Mouse (Mus musculus) stomach, postnatal 0 days (tissue): ENCODE measurements around the gene Cerk. TPM values are rescaled to one million over a fixed set of nuclear protein-coding genes. Genes with fewer than 3 reads are reported as not detected.

Experiments
- ATAC-seq: fragments of 200-750 bp; cut with Nextera tagmentation; 2 replicates; pipeline ENCODE4 v1.8.0; 2017; ENCODE audit not compliant: low FRiP score, low TSS enrichment
- DNase-seq: peaks from one replicate; pipeline ENCODE4 v3.0.0-alpha.2; 2016; ENCODE audit warnings: low spot score
- H3K27ac ChIP-seq: fragments of 300-500 bp; sonication (generic); replicated peaks from 2 replicates; pipeline ENCODE4 v1.5.1; 2014; ENCODE audit warnings: mild to moderate bottlenecking, control low read depth
- H3K27me3 ChIP-seq: fragments of 300-500 bp; sonication (generic); 2 replicates; pipeline ENCODE4 v1.6.1; 2014; ENCODE audit warnings: low read length; ENCODE audit not compliant: control insufficient read depth, insufficient read depth
- H3K36me3 ChIP-seq: fragments of 300-500 bp; sonication (generic); 2 replicates; pipeline ENCODE4 v1.6.1; 2014; ENCODE audit warnings: low read length, mixed read lengths; ENCODE audit not compliant: control insufficient read depth, insufficient read depth
- H3K4me1 ChIP-seq: fragments of 300-500 bp; sonication (generic); replicated peaks from 2 replicates; pipeline ENCODE4 v1.6.1; 2014; ENCODE audit warnings: antibody characterized with exemption; ENCODE audit not compliant: control insufficient read depth, insufficient read depth
- H3K4me2 ChIP-seq: fragments of 300-500 bp; sonication (generic); replicated peaks from 2 replicates; pipeline ENCODE4 v1.6.1; 2014; ENCODE audit warnings: low read depth, mild to moderate bottlenecking, control low read depth, moderate library complexity
- H3K4me3 ChIP-seq: fragments of 300-500 bp; sonication (generic); 2 replicates; pipeline ENCODE4 v1.5.1; 2014; ENCODE audit warnings: low read depth, low read length, control low read depth
- H3K9ac ChIP-seq: fragments of 300-500 bp; sonication (generic); 2 replicates; pipeline ENCODE4 v1.6.1; 2014; ENCODE audit warnings: mild to moderate bottlenecking, low read length, control low read depth, mixed read lengths
- H3K9me3 ChIP-seq: fragments of 300-500 bp; sonication (generic); 2 replicates; pipeline ENCODE4 v1.6.1; 2016; ENCODE audit warnings: low read length; ENCODE audit not compliant: control insufficient read depth
- CTCF ChIP-seq: IDR thresholded peaks from 2 replicates; pipeline ENCODE4 v1.5.1; 2016; ENCODE audit warnings: antibody characterized with exemption, low read depth, mild to moderate bottlenecking, moderate library complexity
- EP300 ChIP-seq: optimal IDR thresholded peaks from 2 replicates; pipeline ENCODE3; 2016; ENCODE audit warnings: antibody characterized with exemption
- WGBS: fragments of 180-500 bp; shearing (Covaris S2); extraction: QIAGEN DNeasy Blood & Tissue Kit; methylation state at CpG from one replicate; pipeline ENCODE4 v1.1.7; 2014; 5-methylcytosine and 5-hydroxymethylcytosine counted together
- polyA plus RNA-seq: library from polyadenylated mRNA; unstranded; fragments of >200 nt; fragmentation: Nextera tagmentation; extraction: Ambion mirVana; gene quantifications from 2 replicates; pipeline ENCODE4 v1.2.1, GENCODE M21; 2015

Gene Cerk
- polyA plus RNA-seq, 1 experiment from 2014 or later, result 4.6 TPM

GRCm38 (mm10) chr15:86168941-86169816, 16.8 kb downstream of the Cerk start:
- TF ChIP-seq EP300, result no peak
- TF ChIP-seq CTCF, result no peak
- Histone ChIP-seq H3K4me2 (no peak overlapping the region), H3K4me1 (peaks cover 10% of the 10 kb centered on the region; the same call in 1 of the 2 replicates), H3K9ac (no peak overlapping the region), H3K4me3 (no peak overlapping the region), H3K9me3 (no peaks in the 10 kb centered on the region), H3K36me3 (no peaks in the 10 kb centered on the region), H3K27me3 (no peaks in the 10 kb centered on the region), H3K27ac (peak overlapping the region; percentile 67)
- no peak for ATAC-seq
- WGBS, result 75% methylated on average over 12 of the region's 12 CpGs
- no peak for DNase-seq

DNA sequence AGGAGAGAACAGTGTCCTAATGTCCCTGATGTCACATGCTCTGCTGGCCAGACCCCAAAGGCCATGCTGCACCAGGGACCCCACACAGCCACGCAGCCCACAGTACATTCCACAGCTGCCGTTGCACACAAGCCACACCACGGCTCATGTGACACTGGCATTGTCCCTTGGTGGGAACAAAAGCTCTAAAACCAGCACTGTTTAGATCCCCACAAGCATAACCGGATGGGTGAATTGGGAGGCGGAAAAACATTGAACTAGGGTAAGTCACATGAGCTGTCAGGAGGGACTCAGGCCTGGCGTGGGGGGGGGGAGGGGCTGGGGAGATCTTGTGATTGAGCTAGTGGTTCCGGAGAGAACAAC, 17.5 kb downstream of the Cerk start:
- ATAC-seq, result peak; percentile 38; the same call in 1 of the 2 replicates
- peak overlapping the region; percentile 67; the same call in 1 of the 2 replicates for H3K27ac ChIP-seq
- H3K4me3 ChIP-seq, result no peak overlapping the region
- H3K36me3 ChIP-seq, result no peaks in the 10 kb centered on the region
- WGBS, result 54% methylated on average over 7 of the region's 7 CpGs
- no peak for DNase-seq
- TF ChIP-seq CTCF, result no peak
- TF ChIP-seq EP300, result no peak
- H3K9me3 ChIP-seq, result no peaks in the 10 kb centered on the region
- no peak overlapping the region; the same call in 1 of the 2 replicates for H3K9ac ChIP-seq
- peaks cover 5% of the 10 kb centered on the region; the same call in 1 of the 2 replicates for H3K4me1 ChIP-seq
- no peak overlapping the region for H3K4me2 ChIP-seq
- no peaks in the 10 kb centered on the region for H3K27me3 ChIP-seq

GRCm38 (mm10) chr15:86167787-86168504, 18.0 kb downstream of the Cerk start:
- Histone ChIP-seq H3K9ac (no peak overlapping the region; the same call in 1 of the 2 replicates), H3K27ac (0 out of 2 replicates have a peak overlapping the region, but pooled peaks have one; percentile 30), H3K9me3 (no peaks in the 10 kb centered on the region), H3K36me3 (no peaks in the 10 kb centered on the region), H3K4me1 (peaks cover 5% of the 10 kb centered on the region; the same call in 1 of the 2 replicates), H3K27me3 (no peaks in the 10 kb centered on the region), H3K4me3 (no peak overlapping the region), H3K4me2 (no peak overlapping the region)
- DNase-seq, result no peak
- 65% methylated on average over 10 of the region's 10 CpGs for WGBS
- no peak for ATAC-seq
- no peak for TF ChIP-seq CTCF
- no peak for TF ChIP-seq EP300

- Histone ChIP-seq H3K9ac (no peak overlapping the region), H3K4me1 (peaks cover 5% of the 10 kb centered on the region; the same call in 1 of the 2 replicates), H3K27ac (no peak overlapping the region), H3K4me3 (no peak overlapping the region), H3K9me3 (no peaks in the 10 kb centered on the region), H3K4me2 (no peak overlapping the region), H3K36me3 (no peaks in the 10 kb centered on the region), H3K27me3 (no peaks in the 10 kb centered on the region)
- DNase-seq (no peak), ATAC-seq (no peak)
- WGBS, result 74% methylated on average over 7 of the region's 7 CpGs
- TF ChIP-seq CTCF, result no peak
Measured at GRCm38 (mm10) chr15:86167032-86167655, 18.8 kb downstream of the Cerk start.

GRCm38 (mm10) chr15:86165811-86166590, 19.9 kb downstream of the Cerk start:
- H3K9ac ChIP-seq, result no peak overlapping the region
- peaks cover 5% of the 10 kb centered on the region; the same call in 1 of the 2 replicates for H3K4me1 ChIP-seq
- no peak overlapping the region for H3K4me2 ChIP-seq
- DNase-seq (no peak), ATAC-seq (no peak)
- no peak for TF ChIP-seq EP300
- TF ChIP-seq CTCF, result no peak
- no peaks in the 10 kb centered on the region for H3K27me3 ChIP-seq
- no peaks in the 10 kb centered on the region for H3K36me3 ChIP-seq
- H3K9me3 ChIP-seq, result no peaks in the 10 kb centered on the region
- H3K4me3 ChIP-seq, result no peak overlapping the region
- no peak overlapping the region for H3K27ac ChIP-seq
- WGBS, result 87% methylated on average over 24 of the region's 24 CpGs
